Mouse (Mus musculus) C2C12 (cell line): Measurements from ENCODE around the gene Fzd1. TPM values are rescaled to one million over a fixed set of nuclear protein-coding genes. Genes with fewer than 3 reads are reported as not detected.

Experiments used
- H3K27me3 ChIP-seq: one replicate; pipeline ENCODE4 v1.6.1; 2011; ENCODE audit not compliant: control insufficient read depth, insufficient read depth, insufficient read length
- H3K36me3 ChIP-seq: one replicate; pipeline ENCODE4 v1.6.1; 2011; ENCODE audit not compliant: control insufficient read depth, insufficient read depth
- H3K4me3 ChIP-seq: one replicate; pipeline ENCODE4 v1.5.1; 2011; ENCODE audit warnings: mild to moderate bottlenecking, control low read depth; ENCODE audit not compliant: poor library complexity, insufficient read depth, severe bottlenecking
- H3K79me2 ChIP-seq: one replicate; pipeline ENCODE4 v1.6.1; 2011; ENCODE audit not compliant: control insufficient read depth, insufficient read depth
- H3K79me3 ChIP-seq: one replicate; pipeline ENCODE4 v1.6.1; 2011; ENCODE audit warnings: low read depth, control low read depth
- H3ac ChIP-seq: one replicate; pipeline ENCODE3; 2011; ENCODE audit warnings: low read depth; ENCODE audit not compliant: control insufficient read depth, insufficient read length
- CEBPB ChIP-seq: IDR thresholded peaks from one replicate; pipeline ENCODE4 v1.6.1; 2011; ENCODE audit warnings: low read depth, mild to moderate bottlenecking, control low read depth, moderate library complexity
- CTCF ChIP-seq: IDR thresholded peaks from one replicate; pipeline ENCODE4 v1.5.1; 2011; ENCODE audit not compliant: control insufficient read depth, insufficient read depth, insufficient read length
- FOSL1 ChIP-seq: IDR thresholded peaks from one replicate; pipeline ENCODE4 v1.8.0; 2011; ENCODE audit warnings: mild to moderate bottlenecking, low read length; ENCODE audit not compliant: poor library complexity, insufficient read depth, severe bottlenecking
- MAX ChIP-seq: IDR thresholded peaks from one replicate; pipeline ENCODE4 v1.6.1; 2011; ENCODE audit warnings: mild to moderate bottlenecking, control low read depth
- MYOD1 ChIP-seq: IDR thresholded peaks from one replicate; pipeline ENCODE4 v1.6.1; 2011; ENCODE audit warnings: low read depth; ENCODE audit not compliant: control insufficient read depth, insufficient read length
- MYOG ChIP-seq: IDR thresholded peaks from one replicate; pipeline ENCODE4 v1.6.1; 2011; ENCODE audit not compliant: control insufficient read depth, insufficient read length; ENCODE audit errors: extremely low read depth
- USF1 ChIP-seq: IDR thresholded peaks from one replicate; pipeline ENCODE4 v1.6.1; 2011; ENCODE audit warnings: low read depth, mild to moderate bottlenecking, control low read depth, moderate library complexity
- long read RNA-seq, 2 experiments: library from polyadenylated mRNA; unstranded; transcript quantifications; one replicate each; pipeline ENCODE4 v2.0.0; 2019 to 2020
- polyA plus RNA-seq: library from polyadenylated mRNA; unstranded; fragments of >200 nt; fragmentation: generic; extraction: Trizol; gene quantifications from one replicate; pipeline ENCODE4 v1.2.1, GENCODE M21; 2012; ENCODE audit warnings: missing spikeins

Fzd1 gene
- 15.6 TPM for polyA plus RNA-seq
- long read RNA-seq, experiment 1, full-length matches to known transcripts, result 11 of 11 reads
- long read RNA-seq, experiment 1, partial matches to known transcripts, result 0 of 11 reads
- long read RNA-seq, experiment 1, other reads (novel, unspliced or antisense), result 0 of 11 reads
- long read RNA-seq, experiment 2, full-length matches to known transcripts, result 87 of 87 reads
- long read RNA-seq, experiment 2, partial matches to known transcripts, result 0 of 87 reads
- long read RNA-seq, experiment 2, other reads (novel, unspliced or antisense), result 0 of 87 reads

DNA sequence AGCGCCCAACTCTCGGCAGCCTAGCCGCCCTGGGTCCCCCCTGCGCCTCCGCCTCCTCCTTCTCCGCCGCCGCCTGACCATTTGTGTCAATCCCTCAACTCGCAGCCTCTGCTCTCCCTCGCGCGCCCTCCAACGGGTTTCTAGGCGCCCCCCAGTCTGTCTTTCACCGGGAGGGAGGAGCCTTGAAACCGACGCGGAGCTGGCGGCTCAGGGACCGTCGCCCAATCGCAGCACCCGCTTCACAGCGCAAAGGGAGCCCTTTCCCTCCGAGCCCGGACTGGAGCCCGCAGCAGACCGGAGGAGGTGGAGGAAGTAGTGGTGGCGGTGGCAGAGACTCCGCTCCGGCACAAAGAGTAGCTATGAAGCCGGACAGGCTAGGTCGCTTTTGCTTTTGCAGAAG, at the start of gene Fzd1:
Fzd1 (minus strand) TSS at position 134 of the 400 bp plus-strand sequence.
- TF ChIP-seq MYOD1 (peak; percentile 9), MAX (peak; percentile 60), CEBPB (no peak)
- peak within 1 kb of the TSS; percentile 72 for H3ac ChIP-seq
- H3K79me3 ChIP-seq, result peaks cover 7% of the 10 kb centered on the region

DNA sequence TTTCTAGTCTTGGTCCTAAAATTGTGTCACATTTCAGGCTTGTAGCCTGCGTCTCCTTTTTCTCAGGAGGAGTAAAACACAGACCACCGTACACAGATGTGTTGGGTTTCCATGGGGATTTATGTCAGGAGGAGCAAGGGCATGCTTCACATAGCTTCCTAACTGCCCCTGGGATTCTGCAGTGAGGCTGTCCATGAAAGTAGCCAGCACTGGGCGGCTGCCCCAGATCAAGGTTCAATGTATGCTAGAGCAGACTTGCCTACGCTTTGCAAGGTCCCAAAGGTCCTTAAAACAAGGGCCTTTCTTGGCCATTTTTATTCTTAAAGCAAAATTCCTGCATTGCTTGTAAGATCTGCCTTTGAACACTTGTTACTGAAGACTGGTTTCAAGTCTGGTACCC, 47.4 kb upstream of the Fzd1 start:
- no peaks in the 10 kb centered on the region for H3K79me3 ChIP-seq
- no peaks in the 10 kb centered on the region for H3K27me3 ChIP-seq
- no peaks in the 10 kb centered on the region for H3K36me3 ChIP-seq
- no peaks in the 10 kb centered on the region for H3K79me2 ChIP-seq
- no peak overlapping the region for H3K4me3 ChIP-seq
- no peak overlapping the region for H3ac ChIP-seq
- no peak for TF ChIP-seq CEBPB
- TF ChIP-seq MYOG, result no peak
- no peak for TF ChIP-seq CTCF
- TF ChIP-seq MYOD1, result no peak
- no peak for TF ChIP-seq MAX
- no peak for TF ChIP-seq USF1
- TF ChIP-seq FOSL1, result no peak

More for the DNA sequence above, at the start of gene Fzd1:
- peaks cover 12% of the 10 kb centered on the region for H3K79me2 ChIP-seq
- peak within 1 kb of the TSS; percentile 42 for H3K4me3 ChIP-seq
- no peaks in the 10 kb centered on the region for H3K27me3 ChIP-seq
- peaks cover 4% of the 10 kb centered on the region for H3K36me3 ChIP-seq

DNA sequence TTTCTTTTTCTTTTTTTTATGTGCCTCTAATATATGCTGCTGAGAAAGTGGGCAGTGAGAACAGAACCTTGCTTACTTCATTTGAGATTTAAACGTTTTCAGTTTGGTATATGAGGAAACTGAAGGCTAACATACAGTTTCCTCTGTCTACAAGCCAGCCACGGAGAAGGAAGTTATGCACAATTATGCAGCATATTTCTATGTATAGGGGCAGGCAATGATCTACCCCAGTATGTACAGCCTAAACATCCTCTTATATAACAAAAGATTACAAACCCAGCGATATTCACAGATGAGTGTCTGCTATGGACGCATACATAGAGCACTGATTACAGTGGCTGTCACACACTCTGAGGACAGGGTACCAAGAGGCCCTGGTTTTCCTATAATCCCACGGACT, 45.9 kb upstream of the Fzd1 start:
- H3K79me3 ChIP-seq, result no peaks in the 10 kb centered on the region
- no peaks in the 10 kb centered on the region for H3K36me3 ChIP-seq
- H3ac ChIP-seq, result no peak overlapping the region
- TF ChIP-seq CEBPB (no peak), MYOD1 (no peak), CTCF (no peak), FOSL1 (no peak), USF1 (no peak), MYOG (no peak), MAX (no peak)
- no peak overlapping the region for H3K4me3 ChIP-seq
- H3K27me3 ChIP-seq, result no peaks in the 10 kb centered on the region
- H3K79me2 ChIP-seq, result no peaks in the 10 kb centered on the region

DNA sequence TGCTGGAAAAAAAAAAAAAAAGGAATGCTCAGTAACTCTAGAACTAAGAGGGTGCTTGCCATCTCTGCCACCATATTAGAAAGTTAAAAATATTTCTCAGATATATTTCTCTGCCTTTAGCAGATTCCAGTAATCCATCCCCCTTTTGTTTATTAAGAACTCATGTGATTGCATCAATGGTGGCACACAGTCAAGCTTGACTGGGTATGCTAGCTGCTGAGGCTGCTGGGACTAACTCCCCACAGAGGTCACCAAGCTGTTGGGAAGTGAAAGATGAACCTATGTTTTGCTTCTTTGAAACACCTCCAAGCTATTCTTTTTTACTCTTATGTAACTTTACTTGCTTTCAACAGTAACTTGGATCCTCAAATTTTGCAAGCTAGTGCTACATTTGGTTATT, 44.1 kb upstream of the Fzd1 start:
- no peaks in the 10 kb centered on the region for H3K27me3 ChIP-seq
- TF ChIP-seq MAX (no peak), MYOG (no peak), FOSL1 (no peak), CEBPB (no peak), CTCF (no peak), MYOD1 (no peak), USF1 (no peak)
- no peaks in the 10 kb centered on the region for H3K36me3 ChIP-seq
- H3ac ChIP-seq, result no peak overlapping the region
- H3K4me3 ChIP-seq, result no peak overlapping the region
- no peaks in the 10 kb centered on the region for H3K79me3 ChIP-seq
- H3K79me2 ChIP-seq, result no peaks in the 10 kb centered on the region

DNA sequence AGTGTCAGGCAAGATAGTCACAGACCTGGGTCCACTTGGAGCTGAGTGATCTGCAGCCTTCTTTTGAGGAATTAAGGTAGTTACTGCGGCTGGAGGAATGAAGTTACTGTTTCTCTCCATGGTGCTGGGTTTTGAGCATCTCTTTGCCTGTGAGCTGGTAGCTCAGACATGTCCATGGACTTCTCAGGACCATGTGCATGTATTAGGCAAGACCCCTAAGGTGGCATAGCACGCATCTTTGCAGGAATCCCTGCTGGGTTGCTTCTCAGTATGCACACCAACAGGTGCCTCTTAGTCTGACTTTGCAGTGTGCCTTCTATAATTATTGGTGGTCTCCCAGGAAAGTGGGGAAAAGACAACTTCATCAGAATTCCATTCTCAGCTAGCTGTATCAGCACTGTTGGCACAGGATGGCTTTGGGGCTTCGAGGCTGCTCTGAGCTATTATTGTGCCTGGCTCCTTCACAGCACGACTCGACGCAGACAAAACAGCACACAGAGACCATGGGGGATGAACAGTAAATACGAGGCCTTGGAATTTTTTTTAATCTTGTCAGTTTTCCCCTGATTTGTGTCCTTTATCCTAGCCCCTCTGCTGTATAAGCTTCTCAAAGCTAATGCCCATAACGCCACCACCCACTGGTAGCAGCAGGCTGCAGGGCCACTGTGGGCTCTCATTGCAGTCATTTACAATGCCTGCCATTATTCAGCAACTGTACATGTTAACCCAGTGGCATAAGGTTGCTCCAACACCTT, 43.4 kb upstream of the Fzd1 start:
- no peaks in the 10 kb centered on the region for H3K27me3 ChIP-seq
- no peaks in the 10 kb centered on the region for H3K79me3 ChIP-seq
- TF ChIP-seq MAX (no peak), CTCF (no peak), CEBPB (no peak), FOSL1 (no peak), USF1 (no peak), MYOD1 (no peak), MYOG (no peak)
- H3ac ChIP-seq, result no peak overlapping the region
- H3K4me3 ChIP-seq, result no peak overlapping the region
- H3K36me3 ChIP-seq, result no peaks in the 10 kb centered on the region
- H3K79me2 ChIP-seq, result no peaks in the 10 kb centered on the region
